Mouse (Mus musculus) liver, adult 2 months (tissue): Measurements from ENCODE around the gene Txndc17.

ENCODE experiments used
- CTCF ChIP-seq: fragments of 200-500 bp; IDR thresholded peaks from 2 replicates; pipeline ENCODE4 v1.5.1; 2011; ENCODE audit warnings: low read depth, low read length, control low read depth
- POLR2A ChIP-seq: fragments of 200-500 bp; IDR thresholded peaks from 2 replicates; pipeline ENCODE4 v1.6.1; 2011; ENCODE audit warnings: low read length, control low read depth; ENCODE audit not compliant: insufficient read depth; ENCODE audit errors: extremely low read depth

GRCm38 (mm10) chr11:72221278-72221677 is 13.9 kb downstream of the Txndc17 start:
- peak; percentile 90 for TF ChIP-seq CTCF
- TF ChIP-seq POLR2A: no peak
